Mouse (Mus musculus) heart, postnatal 25 days (tissue): Measurements from ENCODE around the gene Nmnat2. TPM values are rescaled to one million over a fixed set of nuclear protein-coding genes. Genes with fewer than 3 reads are reported as not detected.

Experiments used
- DNase-seq: peaks from one replicate; pipeline ENCODE4 v3.0.0; 2022; ENCODE audit warnings: low spot score
- intact Hi-C: fragments of 180-260 bp; cut with DNase I; formaldehyde crosslinking; loops from one replicate; pipeline ENCODE4 v1.15.1; 2025
- total RNA-seq, 2 experiments: library from RNA; stranded (reverse); gene quantifications; 2 replicates each; pipeline ENCODE4 v1.2.3; 2021

Gene Nmnat2
- under 1 TPM; 0.31 to 0.47 TPM for total RNA-seq

- DNase-seq, result no peak
- intact Hi-C loops, result no loop called here
Measured at GRCm38 (mm10) chr1:152954821-152955523, at the start of gene Nmnat2. Gene Nmnat2 (plus strand): TSS chr1:152954993.

- DNase-seq, result no peak
- intact Hi-C loops, result no loop called here
Measured at GRCm38 (mm10) chr1:152913483-152914460, 41.0 kb upstream of the Nmnat2 start.

GRCm38 (mm10) chr1:152915766-152916165 lies 39.0 kb upstream of the Nmnat2 start:
- intact Hi-C loops, result no loop called here

GRCm38 (mm10) chr1:152916936-152917335 lies 37.9 kb upstream of the Nmnat2 start:
- intact Hi-C loops, result no loop called here
- no peak for DNase-seq

More at GRCm38 (mm10) chr1:152915766-152916165, 39.0 kb upstream of the Nmnat2 start:
- no peak for DNase-seq

GRCm38 (mm10) chr1:152917626-152918025 lies 37.2 kb upstream of the Nmnat2 start:
- intact Hi-C loops, result no loop called here
- DNase-seq, result no peak

- no peak for DNase-seq
- intact Hi-C loops, result no loop called here
Measured at GRCm38 (mm10) chr1:152921786-152922185, 33.0 kb upstream of the Nmnat2 start.

- no peak for DNase-seq
- intact Hi-C loops, result no loop called here
Measured at GRCm38 (mm10) chr1:152933962-152934361, 20.8 kb upstream of the Nmnat2 start.

- intact Hi-C loops, result no loop called here
- DNase-seq, result no peak
Measured at GRCm38 (mm10) chr1:152935476-152935875, 19.3 kb upstream of the Nmnat2 start.

- intact Hi-C loops, result no loop called here
- no peak for DNase-seq
Measured at GRCm38 (mm10) chr1:152936365-152936764, 18.4 kb upstream of the Nmnat2 start.

GRCm38 (mm10) chr1:152942977-152943376 lies 11.8 kb upstream of the Nmnat2 start:
- DNase-seq, result no peak
- intact Hi-C loops, result no loop called here

GRCm38 (mm10) chr1:152954167-152954566 lies 626 bp upstream of the Nmnat2 start:
- intact Hi-C loops, result no loop called here
- DNase-seq, result no peak

GRCm38 (mm10) chr1:152955564-152956211 lies 895 bp downstream of the Nmnat2 start:
- no peak for DNase-seq
- intact Hi-C loops, result no loop called here

GRCm38 (mm10) chr1:152956221-152956620 lies 1.4 kb downstream of the Nmnat2 start:
- intact Hi-C loops, result no loop called here
- peak; percentile 5 for DNase-seq

- DNase-seq, result no peak
- intact Hi-C loops, result no loop called here
Measured at GRCm38 (mm10) chr1:152964344-152964743, 9.6 kb downstream of the Nmnat2 start.

- no peak for DNase-seq
- intact Hi-C loops, result no loop called here
Measured at GRCm38 (mm10) chr1:152966222-152966621, 11.4 kb downstream of the Nmnat2 start.

- DNase-seq, result no peak
- intact Hi-C loops, result no loop called here
Measured at GRCm38 (mm10) chr1:152966686-152967085, 11.9 kb downstream of the Nmnat2 start.

GRCm38 (mm10) chr1:152969081-152969480 lies 14.3 kb downstream of the Nmnat2 start:
- intact Hi-C loops, result no loop called here
- DNase-seq, result no peak

- no peak for DNase-seq
Measured at GRCm38 (mm10) chr1:152972957-152973356, 18.2 kb downstream of the Nmnat2 start.

GRCm38 (mm10) chr1:152973421-152973820 lies 18.6 kb downstream of the Nmnat2 start:
- intact Hi-C loops, result no loop called here
- DNase-seq, result no peak

More at GRCm38 (mm10) chr1:152972957-152973356, 18.2 kb downstream of the Nmnat2 start:
- intact Hi-C loops, result no loop called here

- intact Hi-C loops, result no loop called here
- no peak for DNase-seq
Measured at GRCm38 (mm10) chr1:152973861-152974260, 19.1 kb downstream of the Nmnat2 start.
